Mouse (Mus musculus): ENCODE results near the gene Trim7. TPM values are rescaled to one million over a fixed set of nuclear protein-coding genes. Genes with fewer than 3 reads are reported as not detected.
A peak's percentile ranks its signal among the peaks of the same experiment; 100 is the strongest.

The Trim7 gene
- polyA plus RNA-seq, 1 experiment from 2014 or later = 1.4 TPM

DNA sequence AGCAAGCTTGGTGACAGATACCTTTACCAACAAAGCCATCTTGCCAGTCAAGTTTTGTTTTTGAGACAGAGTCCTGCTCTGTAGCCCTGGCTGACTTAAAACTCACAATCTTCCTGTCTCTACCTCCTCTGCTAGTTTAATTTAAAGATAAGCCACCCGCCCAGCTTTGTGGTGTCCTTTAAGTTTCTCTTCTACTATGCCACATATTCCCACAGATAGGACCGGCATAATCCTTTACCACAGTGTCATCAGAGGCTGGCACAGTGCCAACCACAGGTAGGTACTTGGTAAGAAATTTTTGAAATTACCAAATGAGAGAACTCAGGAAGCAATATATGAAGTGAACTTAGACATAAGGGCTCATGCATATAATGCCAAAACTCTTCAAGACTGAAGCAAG is 15.8 kb upstream of the Trim7 start:
- H3K4me3 ChIP-seq (ENCODE audit: low read depth, low read length) = no peak overlapping the region
- H3K9me3 ChIP-seq (ENCODE audit: low read depth, low read length) = no peaks in the 10 kb centered on the region
- no peak for TF ChIP-seq CTCF (IDR thresholded peaks at IDR 0.05; ENCODE audit: low read depth)
- H3K27me3 ChIP-seq (ENCODE audit: insufficient read depth, low read length) = no peaks in the 10 kb centered on the region
- H3K27ac ChIP-seq (ENCODE audit: low read depth) = no peak overlapping the region
- H3K4me1 ChIP-seq (ENCODE audit: insufficient read depth) = no peaks in the 10 kb centered on the region
- WGBS = 74% methylated on average over 2 of the region's 2 CpGs
- H3K9ac ChIP-seq = no peak overlapping the region
- H3K4me2 ChIP-seq = no peak overlapping the region
- ATAC-seq (ENCODE audit: insufficient read depth) (no peak), DNase-seq (no peak)
- peaks cover 85% of the 10 kb centered on the region for H3K36me3 ChIP-seq (ENCODE audit: insufficient read depth)

DNA sequence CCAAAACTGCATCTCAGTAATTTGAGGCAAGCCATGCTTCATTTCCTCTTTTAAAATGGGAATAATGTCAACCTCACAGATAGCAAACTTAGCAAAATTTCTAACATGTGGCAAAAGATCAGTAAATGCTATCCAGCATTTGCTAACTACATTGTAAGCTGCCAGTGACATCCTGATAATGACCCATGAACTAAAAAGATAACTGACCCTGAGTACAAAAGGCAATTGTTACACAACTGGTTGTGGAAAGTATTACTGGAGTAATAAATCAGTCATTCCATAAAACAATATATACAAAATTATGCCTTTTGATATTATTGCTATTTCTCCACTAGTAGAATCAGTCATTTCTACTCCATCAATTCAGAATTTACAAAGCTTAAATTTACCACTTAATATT is 12.2 kb upstream of the Trim7 start:
- TF ChIP-seq CTCF (IDR thresholded peaks at IDR 0.05; ENCODE audit: low read depth) = no peak
- Histone ChIP-seq H3K27me3 (ENCODE audit: insufficient read depth, low read length) (no peaks in the 10 kb centered on the region), H3K9me3 (ENCODE audit: low read depth, low read length) (no peaks in the 10 kb centered on the region), H3K4me1 (ENCODE audit: insufficient read depth) (no peaks in the 10 kb centered on the region), H3K9ac (no peak overlapping the region), H3K4me3 (ENCODE audit: low read depth, low read length) (no peak overlapping the region), H3K4me2 (no peak overlapping the region), H3K36me3 (ENCODE audit: insufficient read depth) (peaks cover 56% of the 10 kb centered on the region), H3K27ac (ENCODE audit: low read depth) (no peak overlapping the region)
- no peak for DNase-seq
- no peak for ATAC-seq (ENCODE audit: insufficient read depth)

DNA sequence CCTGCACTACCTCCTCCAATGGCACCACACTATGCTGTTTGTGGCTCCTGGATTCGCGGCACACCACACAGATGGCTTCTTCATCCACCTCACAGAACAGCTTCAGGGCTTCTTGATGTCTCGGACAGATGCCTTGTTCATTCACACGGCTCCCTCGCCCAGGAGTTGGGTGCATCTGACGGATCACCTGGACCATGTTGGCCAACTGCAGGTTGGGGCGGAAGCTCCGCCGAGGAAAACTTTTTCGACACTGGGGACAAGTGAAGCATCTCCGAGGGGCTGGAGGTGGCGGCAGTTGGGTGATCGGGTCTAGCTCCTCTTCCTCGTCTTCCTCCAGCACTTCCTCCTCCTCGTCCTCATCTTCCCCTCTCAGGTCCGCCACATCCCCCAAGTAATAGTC is 10.1 kb upstream of the Trim7 start:
- no peaks in the 10 kb centered on the region for H3K9me3 ChIP-seq (ENCODE audit: low read depth, low read length)
- peaks cover 35% of the 10 kb centered on the region for H3K36me3 ChIP-seq (ENCODE audit: insufficient read depth)
- ATAC-seq (ENCODE audit: insufficient read depth) = no peak
- TF ChIP-seq CTCF (IDR thresholded peaks at IDR 0.05; ENCODE audit: low read depth) = no peak
- H3K4me1 ChIP-seq (ENCODE audit: insufficient read depth) = no peaks in the 10 kb centered on the region
- H3K9ac ChIP-seq = peak overlapping the region; percentile 74
- H3K4me2 ChIP-seq = peak overlapping the region; percentile 68
- WGBS = 65% methylated on average over 16 of the region's 16 CpGs
- H3K27me3 ChIP-seq (ENCODE audit: insufficient read depth, low read length) = no peaks in the 10 kb centered on the region
- no peak for DNase-seq
- H3K4me3 ChIP-seq (ENCODE audit: low read depth, low read length) = peak overlapping the region; percentile 74
- H3K27ac ChIP-seq (ENCODE audit: low read depth) = no peak overlapping the region; the same call in 1 of the 2 replicates

DNA sequence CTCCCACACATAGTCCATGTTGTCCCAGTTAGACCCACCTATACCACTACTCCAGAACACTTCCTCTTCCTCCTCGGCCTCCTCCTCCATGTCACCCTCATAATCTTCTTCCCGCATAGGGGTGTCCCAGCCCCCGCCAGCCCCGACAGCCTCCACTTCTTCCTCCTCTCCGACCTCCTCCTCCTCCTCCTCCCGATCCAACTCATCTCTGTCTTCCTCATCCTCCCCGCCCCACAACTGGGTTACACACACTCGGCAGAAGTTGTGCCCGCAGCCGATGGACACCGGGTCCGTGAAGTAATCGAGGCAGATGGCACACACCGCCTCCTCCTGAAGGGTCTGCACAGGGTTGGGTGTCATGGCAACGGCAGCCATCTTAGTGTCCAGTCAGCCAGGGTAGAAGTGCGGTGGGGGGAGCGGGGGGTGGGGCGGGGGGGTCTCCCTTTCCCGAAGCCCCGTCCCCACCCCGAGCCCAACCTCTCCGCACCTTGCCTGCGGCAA is 9.6 kb upstream of the Trim7 start:
- peaks cover 30% of the 10 kb centered on the region for H3K36me3 ChIP-seq (ENCODE audit: insufficient read depth)
- peak overlapping the region; percentile 74 for H3K9ac ChIP-seq
- peak overlapping the region; percentile 74 for H3K4me3 ChIP-seq (ENCODE audit: low read depth, low read length)
- no peaks in the 10 kb centered on the region for H3K9me3 ChIP-seq (ENCODE audit: low read depth, low read length)
- H3K27ac ChIP-seq (ENCODE audit: low read depth) = peak overlapping the region; percentile 26; the same call in 1 of the 2 replicates
- no peaks in the 10 kb centered on the region for H3K27me3 ChIP-seq (ENCODE audit: insufficient read depth, low read length)
- WGBS = 2% methylated on average over 23 of the region's 23 CpGs
- peak overlapping the region; percentile 68 for H3K4me2 ChIP-seq
- H3K4me1 ChIP-seq (ENCODE audit: insufficient read depth) = no peaks in the 10 kb centered on the region
- DNase-seq = peak; percentile 66
- no peak for TF ChIP-seq CTCF (IDR thresholded peaks at IDR 0.05; ENCODE audit: low read depth)
- peak; percentile 54 for ATAC-seq (ENCODE audit: insufficient read depth)

DNA sequence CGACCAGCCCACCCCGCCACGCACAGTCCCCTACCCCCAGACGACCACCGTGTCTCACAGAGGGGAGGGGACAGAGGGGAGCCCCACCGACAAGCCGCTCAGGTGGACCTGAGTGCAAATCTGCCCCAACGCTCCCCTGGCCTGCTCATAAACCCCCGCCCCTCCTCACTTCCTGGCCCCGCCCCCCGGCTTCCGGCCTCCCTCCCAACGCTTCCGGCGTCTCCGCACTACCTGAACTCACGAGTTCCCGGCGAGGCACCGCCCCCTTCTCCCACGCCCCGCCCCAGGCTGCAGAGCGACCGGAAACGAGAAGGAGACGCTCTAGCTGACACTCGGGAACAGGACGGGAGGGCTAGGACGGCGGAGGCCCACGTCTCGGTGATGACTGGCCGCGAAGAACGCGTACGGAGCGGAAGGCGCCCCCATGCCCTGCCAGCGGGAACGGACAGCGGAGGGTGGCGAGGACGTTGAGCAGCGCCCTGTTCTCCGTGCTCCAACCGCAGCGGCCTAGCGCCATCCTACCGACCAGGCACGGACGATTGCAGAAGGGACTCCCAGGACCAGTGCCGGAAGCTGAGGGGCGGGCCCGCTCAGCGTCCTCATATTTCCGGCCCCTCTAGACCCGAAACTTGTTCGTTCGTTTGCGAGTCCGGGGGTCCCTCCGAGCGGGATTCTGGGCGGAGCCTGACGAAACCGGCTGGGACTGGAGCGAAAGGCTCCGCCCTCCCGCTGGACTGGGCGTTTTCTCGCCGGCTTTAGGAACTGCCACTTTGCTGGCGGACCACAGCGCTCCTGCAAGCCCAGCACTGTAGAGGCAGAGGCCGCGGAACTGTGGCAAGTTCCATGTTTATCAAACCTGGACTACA is 8.9 kb upstream of the Trim7 start, which contains the start of gene Trim41:
Gene Trim41, minus strand, starts transcription at position 554 of the 866 bp plus-strand sequence.
- peak; percentile 97 for ATAC-seq (ENCODE audit: insufficient read depth)
- peak within 1 kb of the TSS; percentile 95 for H3K27ac ChIP-seq (ENCODE audit: low read depth)
- no peaks in the 10 kb centered on the region for H3K4me1 ChIP-seq (ENCODE audit: insufficient read depth)
- peak; percentile 29 for TF ChIP-seq CTCF (IDR thresholded peaks at IDR 0.05; ENCODE audit: low read depth)
- peak within 1 kb of the TSS; percentile 74 for H3K4me3 ChIP-seq (ENCODE audit: low read depth, low read length)
- H3K36me3 ChIP-seq (ENCODE audit: insufficient read depth) = peaks cover 23% of the 10 kb centered on the region
- peak; percentile 99 for DNase-seq
- no peaks in the 10 kb centered on the region for H3K9me3 ChIP-seq (ENCODE audit: low read depth, low read length)
- peak within 1 kb of the TSS; percentile 74 for H3K9ac ChIP-seq
- no peaks in the 10 kb centered on the region for H3K27me3 ChIP-seq (ENCODE audit: insufficient read depth, low read length)
- under 1% methylated on average over 76 of the region's 77 CpGs for WGBS
- H3K4me2 ChIP-seq = peak within 1 kb of the TSS; percentile 68

DNA sequence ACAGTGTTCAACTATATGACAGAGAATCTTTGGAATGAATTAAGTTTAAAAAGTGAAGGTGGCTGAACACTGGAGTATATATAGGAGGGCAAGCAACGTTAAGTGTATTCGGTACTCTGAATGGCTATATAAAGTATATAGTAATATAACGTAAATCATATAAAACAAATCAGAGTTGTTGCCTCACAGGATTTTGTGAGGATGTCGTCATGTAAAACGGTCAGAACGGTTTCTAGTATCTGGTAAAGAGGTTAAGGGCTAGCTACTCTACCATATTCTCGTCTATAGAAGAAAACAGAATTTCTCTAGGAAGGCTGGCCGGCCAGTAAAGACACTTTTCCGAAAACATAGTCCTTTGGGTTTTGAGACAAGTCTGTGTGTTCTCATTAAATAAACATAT is 8.1 kb upstream of the Trim7 start:
- ATAC-seq (ENCODE audit: insufficient read depth) (no peak), DNase-seq (no peak)
- no peaks in the 10 kb centered on the region for H3K9me3 ChIP-seq (ENCODE audit: low read depth, low read length)
- 3% methylated on average over 9 of the region's 9 CpGs for WGBS
- peak overlapping the region; percentile 74 for H3K4me3 ChIP-seq (ENCODE audit: low read depth, low read length)
- no peaks in the 10 kb centered on the region for H3K27me3 ChIP-seq (ENCODE audit: insufficient read depth, low read length)
- H3K27ac ChIP-seq (ENCODE audit: low read depth) = peak overlapping the region; percentile 95
- no peaks in the 10 kb centered on the region for H3K4me1 ChIP-seq (ENCODE audit: insufficient read depth)
- peak overlapping the region; percentile 74 for H3K9ac ChIP-seq
- TF ChIP-seq CTCF (IDR thresholded peaks at IDR 0.05; ENCODE audit: low read depth) = no peak
- H3K4me2 ChIP-seq = peak overlapping the region; percentile 68
- peaks cover 15% of the 10 kb centered on the region for H3K36me3 ChIP-seq (ENCODE audit: insufficient read depth)

DNA sequence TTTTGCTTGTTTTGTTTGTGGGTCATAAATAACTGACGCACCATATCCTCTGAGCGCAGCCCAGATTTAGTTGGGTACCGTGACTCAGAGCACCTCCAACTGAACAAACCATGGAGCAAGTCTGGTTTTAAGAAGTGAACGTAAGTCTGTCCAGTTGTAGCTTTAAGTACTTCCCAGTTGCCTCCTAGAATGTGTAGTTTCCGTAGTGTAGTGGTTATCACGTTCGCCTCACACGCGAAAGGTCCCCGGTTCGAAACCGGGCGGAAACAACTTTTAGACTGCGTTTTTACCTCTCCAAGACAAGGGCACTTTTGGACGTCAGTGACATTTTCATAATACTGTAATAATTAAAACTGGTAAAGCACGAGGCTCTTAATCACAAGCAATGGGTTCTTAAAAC is 7.6 kb upstream of the Trim7 start:
- no peak for TF ChIP-seq CTCF (IDR thresholded peaks at IDR 0.05; ENCODE audit: low read depth)
- H3K27ac ChIP-seq (ENCODE audit: low read depth) = no peak overlapping the region
- DNase-seq = peak; percentile 99
- 0 out of 2 replicates have a peak, but pooled peaks have one; percentile 4 for ATAC-seq (ENCODE audit: insufficient read depth)
- no peaks in the 10 kb centered on the region for H3K9me3 ChIP-seq (ENCODE audit: low read depth, low read length)
- peaks cover 10% of the 10 kb centered on the region; the same call in 1 of the 2 replicates for H3K36me3 ChIP-seq (ENCODE audit: insufficient read depth)
- H3K27me3 ChIP-seq (ENCODE audit: insufficient read depth, low read length) = no peaks in the 10 kb centered on the region
- H3K4me1 ChIP-seq (ENCODE audit: insufficient read depth) = no peaks in the 10 kb centered on the region
- 0 out of 2 replicates have a peak overlapping the region, but pooled peaks have one; percentile 74 for H3K9ac ChIP-seq
- H3K4me3 ChIP-seq (ENCODE audit: low read depth, low read length) = peak overlapping the region; percentile 74
- H3K4me2 ChIP-seq = peak overlapping the region; percentile 68
- 0% methylated on average over 16 of the region's 16 CpGs for WGBS

Measured in lung, embryonic 14.5 days (tissue).